In genomic region chr4:149954893-149955439, GRCm38 (mm10) we compare ENCODE assay signal across 8 mouse cellular contexts. TPM values are rescaled to one million over a fixed set of nuclear protein-coding genes. Genes with fewer than 3 reads are reported as not detected.
DNase-seq lines count a peak whose midpoint lies in the region; ATAC-seq lines count a peak whose summit lies in the region.

TSS of gene Spsb1 (minus strand) at chr4:149955043.

- H3K9me3 ChIP-seq in hindbrain, embryonic 13.5 days, result no peaks in the 10 kb centered on the region

- H3K4me1 ChIP-seq in hindbrain, embryonic 13.5 days (replicated peaks), result peaks cover 39% of the 10 kb centered on the region

- peaks cover 51% of the 10 kb centered on the region for H3K27me3 ChIP-seq in hindbrain, embryonic 13.5 days

- peak within 1 kb of the TSS; percentile 77 for H3K9ac ChIP-seq in hindbrain, embryonic 13.5 days

- peak within 1 kb of the TSS; percentile 55 for H3K4me3 ChIP-seq in hindbrain, embryonic 13.5 days

- DNase-seq in NIH3T3 (ENCODE audit: low read depth), result peak; percentile 97
- peak; percentile 95 to 98 for DNase-seq in cerebellum, postnatal 10 days
- peak; percentile 92 to 94 for DNase-seq in frontal cortex, postnatal 14 days (ENCODE audit: low spot score in 2 of 2)
- peak; percentile 84 to 86 for DNase-seq in layer of hippocampus, postnatal 25 days (ENCODE audit: extremely low spot score in 1 of 2, low spot score in 1 of 2)
- DNase-seq in lung, postnatal 25 days (ENCODE audit: low spot score), result peak; percentile 98
- DNase-seq in retina, embryonic 14.5 days (ENCODE audit: low spot score), result peak; percentile 98
- DNase-seq in thymus, postnatal 4 days, result peak; percentile 100

- peak within 1 kb of the TSS; percentile 58; the same call in 1 of the 2 replicates for H3K27ac ChIP-seq in hindbrain, embryonic 13.5 days

- H3K36me3 ChIP-seq in hindbrain, embryonic 13.5 days, result no peaks in the 10 kb centered on the region

- peak; percentile 86 for ATAC-seq in hindbrain, embryonic 13.5 days (ENCODE audit: low FRiP score)

- peak within 1 kb of the TSS; percentile 90 for H3K4me2 ChIP-seq in hindbrain, embryonic 13.5 days

- WGBS in hindbrain, embryonic 13.5 days, result under 1% methylated on average over 32 of the region's 51 CpGs

RNA-seq across cellular contexts. Expression of gene Spsb1, which starts in this region (rescaled TPM):
- polyA plus RNA-seq in hindbrain, embryonic 13.5 days (2015; fragmentation: Nextera tagmentation; extraction: Ambion mirVana), result 7.2 and 7.8 TPM in 2 replicates
- 10 to 100 TPM; 23.8 to 25.5 TPM for total RNA-seq in layer of hippocampus, postnatal 25 days (2021)

Comparison
In these comparisons a context has a peak if more than half of its experiments do, and no peak if none do; other contexts are left out.
1. Peak in every context shown above with its lines: DNase-seq, ATAC-seq, H3K4me3 ChIP-seq and H3K27ac ChIP-seq.